Mouse (Mus musculus) kidney, adult 9 months (tissue): ENCODE results near the gene Tmsb10.

ENCODE experiments used
- DNase-seq: peaks from one replicate; pipeline ENCODE4 v3.0.0; 2022

The Tmsb10 gene

GRCm38 (mm10) chr6:72958662-72959071 is at the start of gene Tmsb10:
Gene Tmsb10, minus strand, starts transcription at chr6:72958748.
- no peak for DNase-seq

- DNase-seq = no peak
Observed at GRCm38 (mm10) chr6:73003601-73004000, 45.1 kb upstream of the Tmsb10 start.

- no peak for DNase-seq
Observed at GRCm38 (mm10) chr6:73002391-73002790, 43.8 kb upstream of the Tmsb10 start.

- no peak for DNase-seq
Observed at GRCm38 (mm10) chr6:72998809-72999208, 40.3 kb upstream of the Tmsb10 start.

GRCm38 (mm10) chr6:72993688-72994082 is 35.1 kb upstream of the Tmsb10 start:
- no peak for DNase-seq

GRCm38 (mm10) chr6:72993054-72993687 is 34.6 kb upstream of the Tmsb10 start:
- DNase-seq = no peak

GRCm38 (mm10) chr6:72990206-72990605 is 31.7 kb upstream of the Tmsb10 start:
- DNase-seq = no peak

- no peak for DNase-seq
Observed at GRCm38 (mm10) chr6:72989028-72989736, 30.6 kb upstream of the Tmsb10 start.

- DNase-seq = no peak
Observed at GRCm38 (mm10) chr6:72982506-72982905, 24.0 kb upstream of the Tmsb10 start.

GRCm38 (mm10) chr6:72981851-72982250 is 23.3 kb upstream of the Tmsb10 start:
- peak; percentile 17 for DNase-seq

GRCm38 (mm10) chr6:72981124-72981651 is 22.6 kb upstream of the Tmsb10 start:
- peak; percentile 41 for DNase-seq

GRCm38 (mm10) chr6:72976866-72977265 is 18.3 kb upstream of the Tmsb10 start:
- no peak for DNase-seq

- DNase-seq = no peak
Observed at GRCm38 (mm10) chr6:72971074-72971473, 12.5 kb upstream of the Tmsb10 start.

- no peak for DNase-seq
Observed at GRCm38 (mm10) chr6:72969787-72970186, 11.2 kb upstream of the Tmsb10 start.

GRCm38 (mm10) chr6:72965199-72965598 is 6.7 kb upstream of the Tmsb10 start:
- DNase-seq = no peak

GRCm38 (mm10) chr6:72962281-72962741 is 3.8 kb upstream of the Tmsb10 start:
- DNase-seq = no peak

- DNase-seq = peak; percentile 20
Observed at GRCm38 (mm10) chr6:72961603-72962002, 3.1 kb upstream of the Tmsb10 start.

GRCm38 (mm10) chr6:72960675-72961074 is 2.1 kb upstream of the Tmsb10 start:
- no peak for DNase-seq

GRCm38 (mm10) chr6:72959175-72959574 is 627 bp upstream of the Tmsb10 start:
- no peak for DNase-seq

- peak; percentile 68 for DNase-seq
Observed at GRCm38 (mm10) chr6:72957676-72958641, 589 bp downstream of the Tmsb10 start.

- DNase-seq = no peak
Observed at GRCm38 (mm10) chr6:72957093-72957435, 1.5 kb downstream of the Tmsb10 start.

GRCm38 (mm10) chr6:72956199-72957092 is 2.1 kb downstream of the Tmsb10 start:
- no peak for DNase-seq
